Mouse (Mus musculus): ENCODE data around the gene Ccdc134.

- TF ChIP-seq CTCF (IDR thresholded peaks at IDR 0.05; ENCODE audit: low read depth): no peak
- no peak for TF ChIP-seq EP300 (optimal IDR thresholded peaks at IDR 0.05)
Measured at GRCm38 (mm10) chr15:82161965-82162600, 34.4 kb downstream of the Ccdc134 start.
